Mouse (Mus musculus): ENCODE measurements at regions not wholly inside any gene's neighbourhood (a gene's known extent, or its start where the extent isn't known, plus 50 kb on each side); places are given as distances from the start of the nearest gene placed in this dataset.

GRCm38 (mm10) chr12:49170097-49170496 lies 212.4 kb upstream of the Foxg1 start:
- TF ChIP-seq CTCF (IDR thresholded peaks at IDR 0.05; ENCODE audit: low read depth, low read length) (peak; percentile 26; the same call in 1 of the 2 replicates), GATA1 (IDR thresholded peaks at IDR 0.05; ENCODE audit: borderline replicate concordance, low read length) (no peak), POLR2AphosphoS5 (IDR thresholded peaks at IDR 0.05; ENCODE audit: insufficient replicate concordance, low read depth, low read length) (no peak), TAL1 (conservative IDR thresholded peaks at IDR 0.05; ENCODE audit: low read depth, low read length) (no peak)
